Mouse (Mus musculus) midbrain, embryonic 13.5 days (tissue): ENCODE results near the gene 2010111I01Rik. TPM values are rescaled to one million over a fixed set of nuclear protein-coding genes. Genes with fewer than 3 reads are reported as not detected.
"Not testable (repeated sequence)": the region's sequence is repeated elsewhere in the genome, so short reads cannot be mapped to it uniquely, and the experiment has no call there.

Source experiments
- ATAC-seq: fragments of 200-750 bp; cut with Nextera tagmentation; 2 replicates; pipeline ENCODE4 v1.8.0; 2017; ENCODE audit warnings: mild to moderate bottlenecking, moderate TSS enrichment, moderate library complexity
- H3K27ac ChIP-seq: fragments of 300-500 bp; sonication (generic); 2 replicates; pipeline ENCODE4 v1.5.1; 2015; ENCODE audit warnings: inconsistent platforms, mild to moderate bottlenecking, moderate library complexity
- H3K27me3 ChIP-seq: fragments of 300-500 bp; sonication (generic); 2 replicates; pipeline ENCODE4 v1.6.1; 2015; ENCODE audit warnings: mild to moderate bottlenecking, inconsistent platforms
- H3K36me3 ChIP-seq: fragments of 300-500 bp; sonication (generic); 2 replicates; pipeline ENCODE4 v1.6.1; 2015; ENCODE audit warnings: mild to moderate bottlenecking, inconsistent platforms
- H3K4me1 ChIP-seq: fragments of 300-500 bp; sonication (generic); replicated peaks from 2 replicates; pipeline ENCODE4 v1.6.1; 2015; ENCODE audit warnings: inconsistent platforms
- H3K4me2 ChIP-seq: fragments of 300-500 bp; sonication (generic); replicated peaks from 2 replicates; pipeline ENCODE4 v1.6.1; 2015; ENCODE audit warnings: moderate library complexity, mild to moderate bottlenecking, inconsistent platforms
- H3K4me3 ChIP-seq: fragments of 300-500 bp; sonication (generic); replicated peaks from 2 replicates; pipeline ENCODE4 v1.5.1; 2015; ENCODE audit warnings: mild to moderate bottlenecking, inconsistent platforms
- H3K9ac ChIP-seq: fragments of 300-500 bp; sonication (generic); replicated peaks from 2 replicates; pipeline ENCODE4 v1.6.1; 2015; ENCODE audit warnings: mild to moderate bottlenecking, inconsistent platforms
- H3K9me3 ChIP-seq: fragments of 300-500 bp; sonication (generic); 2 replicates; pipeline ENCODE4 v1.6.1; 2016; ENCODE audit warnings: mild to moderate bottlenecking, inconsistent platforms
- WGBS: fragments of 180-500 bp; shearing (Covaris S2); methylation state at CpG from one replicate; pipeline ENCODE4 v1.1.7; 2015; 5-methylcytosine and 5-hydroxymethylcytosine counted together
- polyA plus RNA-seq: library from polyadenylated mRNA; unstranded; fragments of >200 nt; fragmentation: Nextera tagmentation; extraction: Ambion mirVana; gene quantifications from 2 replicates; pipeline ENCODE4 v1.2.1, GENCODE M21; 2015

The 2010111I01Rik gene
- polyA plus RNA-seq, 1 experiment from 2014 or later: 28.6 TPM

- Histone ChIP-seq H3K27ac (no peak overlapping the region), H3K27me3 (no peaks in the 10 kb centered on the region), H3K9ac (no peak overlapping the region), H3K4me3 (no peak overlapping the region), H3K9me3 (no peaks in the 10 kb centered on the region), H3K4me1 (no peaks in the 10 kb centered on the region), H3K36me3 (no peaks in the 10 kb centered on the region), H3K4me2 (no peak overlapping the region)
- WGBS: 85% methylated on average over 9 of the region's 9 CpGs
- no peak for ATAC-seq
Observed at GRCm38 (mm10) chr13:63073911-63074675, 109.4 kb downstream of the 2010111I01Rik start.

GRCm38 (mm10) chr13:63074676-63074991, 109.9 kb downstream of the 2010111I01Rik start:
- no peaks in the 10 kb centered on the region for H3K4me1 ChIP-seq
- H3K9me3 ChIP-seq: no peaks in the 10 kb centered on the region
- ATAC-seq: no peak
- WGBS: 77% methylated on average over 3 of the region's 3 CpGs
- no peaks in the 10 kb centered on the region for H3K36me3 ChIP-seq
- no peaks in the 10 kb centered on the region for H3K27me3 ChIP-seq
- no peak overlapping the region for H3K27ac ChIP-seq
- no peak overlapping the region for H3K4me3 ChIP-seq
- no peak overlapping the region for H3K4me2 ChIP-seq
- no peak overlapping the region for H3K9ac ChIP-seq

- Histone ChIP-seq H3K4me2 (no peak overlapping the region), H3K4me1 (no peaks in the 10 kb centered on the region), H3K27me3 (no peaks in the 10 kb centered on the region), H3K9me3 (no peaks in the 10 kb centered on the region), H3K27ac (no peak overlapping the region), H3K4me3 (no peak overlapping the region), H3K9ac (no peak overlapping the region), H3K36me3 (no peaks in the 10 kb centered on the region)
- no peak for ATAC-seq
- 78% methylated on average over 2 of the region's 2 CpGs for WGBS
Observed at GRCm38 (mm10) chr13:63075331-63075855, 110.7 kb downstream of the 2010111I01Rik start.

GRCm38 (mm10) chr13:63080191-63080590, 115.5 kb downstream of the 2010111I01Rik start:
- 36% methylated on average over 4 of the region's 4 CpGs for WGBS
- Histone ChIP-seq H3K36me3 (no peaks in the 10 kb centered on the region), H3K4me2 (no peak overlapping the region), H3K27ac (no peak overlapping the region), H3K27me3 (no peaks in the 10 kb centered on the region), H3K4me3 (no peak overlapping the region), H3K4me1 (no peaks in the 10 kb centered on the region), H3K9me3 (no peaks in the 10 kb centered on the region), H3K9ac (no peak overlapping the region)
- ATAC-seq: no peak

- Histone ChIP-seq H3K4me3 (no peak overlapping the region), H3K4me2 (no peak overlapping the region), H3K36me3 (no peaks in the 10 kb centered on the region), H3K9ac (no peak overlapping the region), H3K9me3 (no peaks in the 10 kb centered on the region), H3K27me3 (no peaks in the 10 kb centered on the region), H3K4me1 (no peaks in the 10 kb centered on the region), H3K27ac (no peak overlapping the region)
- 80% methylated on average over 2 of the region's 2 CpGs for WGBS
- no peak for ATAC-seq
Observed at GRCm38 (mm10) chr13:63080823-63081222, 116.1 kb downstream of the 2010111I01Rik start.

GRCm38 (mm10) chr13:63082555-63083136, 118.0 kb downstream of the 2010111I01Rik start:
- no peaks in the 10 kb centered on the region for H3K36me3 ChIP-seq
- no peaks in the 10 kb centered on the region for H3K27me3 ChIP-seq
- H3K4me2 ChIP-seq: no peak overlapping the region
- no peak overlapping the region for H3K27ac ChIP-seq
- 76% methylated on average over 5 of the region's 5 CpGs for WGBS
- ATAC-seq: no peak
- no peaks in the 10 kb centered on the region for H3K4me1 ChIP-seq
- H3K9ac ChIP-seq: no peak overlapping the region
- H3K9me3 ChIP-seq: no peaks in the 10 kb centered on the region
- no peak overlapping the region for H3K4me3 ChIP-seq

GRCm38 (mm10) chr13:63083139-63083538, 118.4 kb downstream of the 2010111I01Rik start:
- ATAC-seq, H3K9me3 ChIP-seq, H3K27ac ChIP-seq, H3K4me1 ChIP-seq, H3K4me2 ChIP-seq, H3K4me3 ChIP-seq, H3K27me3 ChIP-seq, H3K36me3 ChIP-seq, H3K9ac ChIP-seq: not testable (repeated sequence)
- WGBS: 81% methylated on average over 7 of the region's 7 CpGs

GRCm38 (mm10) chr13:63083663-63084062, 119.0 kb downstream of the 2010111I01Rik start:
- H3K27me3 ChIP-seq: no peaks in the 10 kb centered on the region
- no peak overlapping the region for H3K27ac ChIP-seq
- no peaks in the 10 kb centered on the region for H3K4me1 ChIP-seq
- no peak overlapping the region for H3K9ac ChIP-seq
- no peak for ATAC-seq
- no peaks in the 10 kb centered on the region for H3K9me3 ChIP-seq
- WGBS: 74% methylated on average over 8 of the region's 8 CpGs
- no peak overlapping the region for H3K4me3 ChIP-seq
- no peaks in the 10 kb centered on the region for H3K36me3 ChIP-seq
- no peak overlapping the region for H3K4me2 ChIP-seq

- Histone ChIP-seq H3K9ac (no peak overlapping the region), H3K9me3 (no peaks in the 10 kb centered on the region), H3K4me2 (no peak overlapping the region), H3K4me1 (peaks cover 5% of the 10 kb centered on the region; the same call in 1 of the 2 replicates), H3K4me3 (no peak overlapping the region), H3K27ac (no peak overlapping the region), H3K27me3 (no peaks in the 10 kb centered on the region), H3K36me3 (no peaks in the 10 kb centered on the region)
- 94% methylated on average over 7 of the region's 7 CpGs for WGBS
- ATAC-seq: no peak
Observed at GRCm38 (mm10) chr13:63087865-63088683, 123.4 kb downstream of the 2010111I01Rik start.

GRCm38 (mm10) chr13:63089513-63089912, 124.8 kb downstream of the 2010111I01Rik start:
- 78% methylated on average over 4 of the region's 4 CpGs for WGBS
- H3K9me3 ChIP-seq: no peaks in the 10 kb centered on the region
- no peak for ATAC-seq

GRCm38 (mm10) chr13:63091246-63091645, 126.6 kb downstream of the 2010111I01Rik start:
- Histone ChIP-seq H3K9me3 (no peaks in the 10 kb centered on the region), H3K4me2 (no peak overlapping the region), H3K9ac (no peak overlapping the region), H3K27me3 (no peaks in the 10 kb centered on the region), H3K4me3 (no peak overlapping the region), H3K36me3 (no peaks in the 10 kb centered on the region), H3K4me1 (peaks cover 13% of the 10 kb centered on the region), H3K27ac (no peak overlapping the region)
- no peak for ATAC-seq
- WGBS: 33% methylated on average over 2 of the region's 2 CpGs

More at GRCm38 (mm10) chr13:63089513-63089912, 124.8 kb downstream of the 2010111I01Rik start:
- no peak overlapping the region for H3K4me2 ChIP-seq
- H3K4me1 ChIP-seq: peaks cover 7% of the 10 kb centered on the region
- no peaks in the 10 kb centered on the region for H3K36me3 ChIP-seq
- H3K4me3 ChIP-seq: no peak overlapping the region
- H3K27me3 ChIP-seq: no peaks in the 10 kb centered on the region
- H3K9ac ChIP-seq: no peak overlapping the region
- H3K27ac ChIP-seq: no peak overlapping the region

- Histone ChIP-seq H3K4me2 (no peak overlapping the region), H3K4me1 (peaks cover 13% of the 10 kb centered on the region), H3K9me3 (no peaks in the 10 kb centered on the region), H3K27ac (no peak overlapping the region), H3K9ac (no peak overlapping the region), H3K36me3 (no peaks in the 10 kb centered on the region), H3K27me3 (no peaks in the 10 kb centered on the region), H3K4me3 (no peak overlapping the region)
- ATAC-seq: no peak
- 91% methylated on average over 2 of the region's 2 CpGs for WGBS
Observed at GRCm38 (mm10) chr13:63092299-63092698, 127.6 kb downstream of the 2010111I01Rik start.
